Mouse (Mus musculus) cerebellum, adult 18-20 months (tissue): ENCODE data around the gene Ipcef1.
A peak's percentile ranks its signal among the peaks of the same experiment; 100 is the strongest.

Experiments
- DNase-seq, 2 experiments: peaks; one replicate each; pipeline ENCODE4 v3.0.0; 2021

Ipcef1 gene

GRCm38 (mm10) chr10:7052315-7053017, at the start of gene Ipcef1:
TSS of gene Ipcef1 (minus strand) at chr10:7052478.
- no peak for DNase-seq

- peak; percentile 36 to 50 for DNase-seq
Observed at GRCm38 (mm10) chr10:7077971-7078370, 25.7 kb upstream of the Ipcef1 start.

GRCm38 (mm10) chr10:7077389-7077808, 25.1 kb upstream of the Ipcef1 start:
- peak; percentile 84 to 91 for DNase-seq

GRCm38 (mm10) chr10:7076662-7077211, 24.5 kb upstream of the Ipcef1 start:
- peak; percentile 73 to 84 for DNase-seq

GRCm38 (mm10) chr10:7076201-7076600, 23.9 kb upstream of the Ipcef1 start:
- peak; percentile 90 to 93 for DNase-seq

- DNase-seq: peak in 1 of 2 experiments; percentile 40
Observed at GRCm38 (mm10) chr10:7075661-7076060, 23.4 kb upstream of the Ipcef1 start.

- no peak for DNase-seq
Observed at GRCm38 (mm10) chr10:7074231-7074630, 22.0 kb upstream of the Ipcef1 start.

GRCm38 (mm10) chr10:7070924-7071323, 18.6 kb upstream of the Ipcef1 start:
- no peak for DNase-seq

- DNase-seq: no peak
Observed at GRCm38 (mm10) chr10:7070100-7070835, 18.0 kb upstream of the Ipcef1 start.

GRCm38 (mm10) chr10:7069090-7069489, 16.8 kb upstream of the Ipcef1 start:
- no peak for DNase-seq

- DNase-seq: peak in 1 of 2 experiments; percentile 35
Observed at GRCm38 (mm10) chr10:7068608-7069007, 16.3 kb upstream of the Ipcef1 start.

- no peak for DNase-seq
Observed at GRCm38 (mm10) chr10:7063752-7064457, 11.6 kb upstream of the Ipcef1 start.

- no peak for DNase-seq
Observed at GRCm38 (mm10) chr10:7062993-7063392, 10.7 kb upstream of the Ipcef1 start.

GRCm38 (mm10) chr10:7060326-7060725, 8.0 kb upstream of the Ipcef1 start:
- no peak for DNase-seq

GRCm38 (mm10) chr10:7057546-7057945, 5.3 kb upstream of the Ipcef1 start:
- no peak for DNase-seq

- DNase-seq: no peak
Observed at GRCm38 (mm10) chr10:7054560-7055205, 2.4 kb upstream of the Ipcef1 start.

GRCm38 (mm10) chr10:7049901-7050300, 2.4 kb downstream of the Ipcef1 start:
- DNase-seq: no peak

GRCm38 (mm10) chr10:7047919-7048291, 4.4 kb downstream of the Ipcef1 start:
- no peak for DNase-seq

GRCm38 (mm10) chr10:7047288-7047918, 4.9 kb downstream of the Ipcef1 start:
- no peak for DNase-seq

GRCm38 (mm10) chr10:7043896-7044295, 8.4 kb downstream of the Ipcef1 start:
- no peak for DNase-seq

- no peak for DNase-seq
Observed at GRCm38 (mm10) chr10:7041032-7041431, 11.2 kb downstream of the Ipcef1 start.

- DNase-seq: no peak
Observed at GRCm38 (mm10) chr10:7037194-7037593, 15.1 kb downstream of the Ipcef1 start.
